Mouse (Mus musculus): ENCODE data around the gene Pdia2.

Gene Pdia2

GRCm38 (mm10) chr17:26198892-26199291 is at the start of gene Pdia2:
Gene Pdia2 (minus strand): TSS chr17:26199087.
- DNase-seq (ENCODE audit: inconsistent ontology term), result no peak

DNA sequence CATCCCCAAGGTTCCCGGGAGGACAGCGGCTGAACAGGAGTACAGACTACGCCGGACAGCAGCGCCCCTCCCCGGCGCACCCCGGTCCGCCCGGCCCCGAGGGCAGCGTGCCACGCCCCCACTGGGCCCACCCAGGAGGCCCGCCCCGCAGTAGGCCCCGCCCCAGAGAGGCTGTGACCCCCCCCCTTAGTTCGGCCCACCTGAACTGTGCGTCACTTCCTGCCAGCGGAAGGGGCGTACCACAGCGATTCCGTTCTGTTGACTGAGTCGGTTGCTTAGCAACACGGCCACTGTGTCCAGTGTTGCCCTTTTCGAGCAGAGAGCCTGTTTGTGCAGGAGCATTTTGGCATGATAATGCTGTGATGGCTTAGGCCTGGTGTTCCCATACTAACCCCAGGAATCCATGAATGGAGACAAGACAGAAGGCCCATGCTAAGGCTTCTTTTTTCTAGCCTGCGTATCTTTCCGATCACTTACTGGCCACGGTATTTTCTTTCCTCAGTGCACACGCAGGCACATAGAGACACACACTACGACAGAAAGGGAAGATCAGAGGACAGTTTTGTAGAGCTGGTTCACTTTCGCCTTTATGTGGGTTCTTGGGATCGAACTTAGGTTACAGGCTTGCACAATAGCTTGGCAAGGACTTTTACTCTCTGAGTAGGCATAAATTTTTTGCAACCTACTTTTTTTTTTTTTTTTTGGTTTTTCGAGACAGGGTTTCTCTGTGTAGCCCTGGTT is 45.4 kb upstream of the Pdia2 start, which contains the start of gene Fam234a:
TSS of gene Fam234a (minus strand) at position 142 of the 741 bp plus-strand sequence.
- peak; percentile 98 for DNase-seq (ENCODE audit: inconsistent ontology term)

DNA sequence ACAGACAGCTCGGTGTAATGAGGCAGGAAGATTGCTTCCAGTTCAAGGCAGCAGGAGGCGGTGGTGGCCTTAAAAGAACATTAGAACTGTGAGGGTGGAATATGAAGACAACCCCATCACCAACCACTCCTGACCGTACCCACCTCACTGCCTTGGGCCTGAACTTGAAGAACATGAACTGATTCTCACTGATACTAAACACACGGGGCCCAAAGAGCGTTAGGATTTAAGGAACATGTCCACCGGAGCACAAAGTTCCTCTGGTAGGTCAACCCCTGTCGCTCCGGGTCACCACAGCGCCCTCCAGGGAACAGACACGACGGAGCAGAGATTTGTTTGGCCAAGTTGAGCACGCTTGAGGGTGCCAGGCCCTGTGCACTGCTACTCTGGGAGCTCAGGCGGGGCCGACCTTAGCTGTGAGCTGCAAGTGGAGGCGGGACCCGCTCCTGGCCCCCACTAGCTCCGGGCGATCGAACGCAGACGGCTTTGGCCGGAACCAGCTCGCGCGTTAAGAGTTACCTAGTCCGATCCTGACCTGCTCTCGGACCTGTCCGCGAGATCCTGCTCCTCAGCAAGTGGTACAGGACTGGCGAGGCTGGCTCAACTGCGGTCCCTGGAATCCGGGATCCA is 44.7 kb upstream of the Pdia2 start:
- peak; percentile 82 for DNase-seq (ENCODE audit: inconsistent ontology term)

DNA sequence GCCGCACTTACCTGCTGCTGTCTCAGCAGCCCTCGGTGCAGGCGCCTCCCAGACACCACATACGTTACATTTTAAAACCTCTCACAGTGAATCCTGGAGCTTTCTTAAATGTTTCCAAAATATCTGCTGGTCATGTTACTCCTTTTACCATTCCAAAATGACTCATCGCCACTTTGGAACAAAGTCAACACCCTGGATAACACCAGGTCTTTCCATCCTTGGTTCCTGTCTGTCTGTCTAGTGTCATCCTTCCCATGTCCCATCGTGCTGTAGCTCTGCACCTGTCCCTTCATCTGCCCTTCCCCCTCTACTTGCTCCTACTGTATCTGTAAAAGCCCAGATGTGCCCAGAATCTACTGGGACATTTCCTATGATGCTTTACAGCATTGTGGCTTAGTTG is 42.1 kb upstream of the Pdia2 start:
- DNase-seq (ENCODE audit: inconsistent ontology term), result peak; percentile 31

DNA sequence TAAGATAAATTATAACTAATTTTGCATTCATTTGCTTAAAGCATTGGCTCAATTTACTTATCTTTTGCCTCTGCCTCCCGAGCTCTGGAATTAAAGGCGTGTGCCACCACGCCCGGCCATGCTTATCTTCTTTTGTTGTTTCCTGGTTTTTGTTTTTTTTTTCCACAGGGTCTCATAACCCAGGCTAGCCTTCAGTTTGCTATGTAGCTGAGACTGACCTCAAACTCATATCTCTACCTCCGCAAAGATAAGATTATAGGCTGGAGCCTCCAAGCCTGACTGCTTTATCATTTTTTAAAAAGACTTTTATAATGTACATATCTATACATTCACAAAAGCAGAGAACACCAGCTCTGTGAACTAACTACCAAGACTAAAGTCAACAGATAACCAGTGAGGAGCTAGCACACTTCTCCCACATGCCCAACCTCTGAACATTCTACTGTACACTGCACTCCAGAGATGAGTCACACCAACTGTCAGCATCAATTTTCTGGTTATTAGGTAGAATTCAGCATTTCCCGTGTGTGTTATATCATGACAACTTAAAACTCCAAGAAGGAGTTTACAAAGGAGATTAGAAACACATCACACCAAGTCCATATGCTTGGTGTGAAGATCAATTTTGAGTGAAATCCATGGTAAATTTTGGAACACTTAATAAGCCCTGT is 41.4 kb upstream of the Pdia2 start:
- DNase-seq (ENCODE audit: inconsistent ontology term), result peak; percentile 78

DNA sequence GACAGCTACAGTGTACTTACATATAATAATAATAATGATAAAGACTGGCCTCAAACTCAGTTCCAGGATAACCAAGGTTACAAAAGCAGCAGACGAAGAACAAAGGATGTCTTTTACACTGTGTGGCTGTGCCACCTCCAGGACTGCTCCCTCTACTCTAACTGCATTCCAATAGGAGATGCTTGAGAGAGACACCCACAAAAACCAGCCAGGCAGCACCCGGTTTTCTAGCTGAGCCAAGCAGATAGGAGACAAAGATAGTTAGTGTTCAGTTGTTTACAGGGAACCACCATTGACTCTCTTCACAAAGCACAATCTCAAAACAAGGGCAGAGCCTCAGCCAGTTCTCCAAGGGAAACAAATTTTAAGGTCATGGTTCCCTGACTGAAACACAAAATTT is 40.7 kb upstream of the Pdia2 start:
- peak; percentile 35 for DNase-seq (ENCODE audit: inconsistent ontology term)

DNA sequence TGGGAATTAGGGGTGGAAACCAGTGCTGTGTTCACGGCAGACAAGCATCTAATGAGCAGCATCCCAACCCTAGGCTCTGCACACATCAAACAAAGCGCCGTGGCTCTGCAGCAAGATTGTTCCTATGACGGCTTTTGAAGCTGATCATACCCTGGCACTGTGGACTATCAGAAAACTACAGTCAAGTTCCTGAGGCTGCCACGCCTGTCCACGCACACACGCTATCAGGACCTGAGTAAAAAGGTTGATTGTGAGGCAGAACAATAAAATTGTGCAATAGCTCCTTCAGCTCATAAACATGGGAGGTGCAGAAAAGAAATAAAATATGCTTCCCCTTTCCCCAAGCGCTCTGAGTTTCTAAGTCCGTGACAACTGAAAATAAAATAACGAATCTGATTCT is 38.8 kb upstream of the Pdia2 start:
- DNase-seq (ENCODE audit: inconsistent ontology term), result no peak

DNA sequence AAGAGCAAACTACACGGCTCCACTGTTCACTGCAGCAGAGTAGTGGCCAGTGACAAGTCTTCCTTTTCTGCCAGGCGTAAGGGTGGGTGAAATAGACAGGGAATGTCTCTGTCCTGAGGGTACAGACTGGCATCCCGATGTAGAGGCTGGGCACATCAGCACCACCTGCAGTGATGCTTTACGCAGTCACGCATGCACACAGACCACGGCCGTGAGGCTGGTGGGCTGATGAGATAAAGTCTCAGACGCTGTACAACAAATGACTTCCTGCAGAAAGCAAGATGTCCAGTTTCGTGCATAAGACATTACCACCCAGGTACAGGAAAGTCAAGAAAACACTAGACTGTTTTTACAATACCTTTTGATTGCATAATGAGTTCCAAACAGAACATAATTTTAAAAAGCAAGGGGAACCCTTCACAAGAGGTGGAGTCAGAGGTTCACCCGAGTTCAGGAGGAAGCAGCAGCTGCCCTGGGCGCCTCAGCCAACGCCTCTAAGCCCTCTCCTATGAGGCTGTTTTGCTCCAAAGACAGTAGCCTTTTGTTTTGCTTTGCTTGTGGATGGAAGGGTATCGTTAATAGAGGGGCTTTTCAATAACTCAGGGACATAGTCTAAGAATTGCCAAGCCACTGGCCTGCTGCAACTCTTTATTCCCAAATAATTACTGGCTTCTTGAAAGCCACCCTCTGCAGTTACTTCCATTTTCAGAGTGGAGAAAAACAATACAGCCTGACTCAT is 36.4 kb upstream of the Pdia2 start:
- DNase-seq (ENCODE audit: inconsistent ontology term), result peak; percentile 78

- DNase-seq (ENCODE audit: inconsistent ontology term), result no peak
These were observed 35.5 kb upstream of the Pdia2 start for GRCm38 (mm10) chr17:26234386-26234785.

GRCm38 (mm10) chr17:26232863-26233262 is 34.0 kb upstream of the Pdia2 start:
- DNase-seq (ENCODE audit: inconsistent ontology term), result no peak

DNA sequence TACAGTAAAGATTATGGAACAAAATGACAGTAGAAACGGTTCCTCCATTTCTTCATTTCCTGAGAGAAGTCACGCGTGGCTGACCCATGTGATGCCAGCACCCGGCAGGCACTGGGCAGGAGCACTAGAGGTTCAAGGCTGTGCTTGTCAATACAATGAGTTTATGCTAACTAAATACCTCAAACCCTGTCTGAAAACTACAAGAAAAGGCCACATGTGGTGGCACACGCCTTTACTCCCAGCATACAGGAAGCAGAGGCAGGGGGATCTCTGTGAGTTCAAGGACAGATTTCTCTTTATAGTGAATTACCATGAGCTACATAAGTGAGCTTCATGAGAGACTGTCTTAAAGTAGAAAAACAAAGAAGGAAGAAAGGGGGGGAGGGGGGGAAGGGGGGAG is 32.3 kb upstream of the Pdia2 start:
- DNase-seq (ENCODE audit: inconsistent ontology term), result no peak

DNA sequence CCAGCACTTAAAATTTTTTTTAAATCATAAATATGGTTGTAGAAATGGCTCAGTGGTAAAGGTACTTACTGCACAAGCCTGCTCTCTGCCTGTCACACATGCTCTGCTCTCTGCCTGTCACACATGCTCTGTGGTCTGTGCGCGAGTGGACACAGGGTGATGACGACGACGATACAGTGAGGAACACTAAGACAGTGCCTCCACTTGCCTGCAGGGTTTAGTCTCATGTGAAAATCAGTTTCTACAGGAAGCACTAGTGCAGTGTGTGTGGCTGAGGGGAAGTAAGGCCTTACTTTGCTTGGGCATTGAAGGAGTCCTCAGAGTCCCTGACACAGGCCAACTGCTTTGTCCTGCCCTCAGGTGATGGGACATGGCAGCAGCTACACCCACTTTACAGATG is 30.9 kb upstream of the Pdia2 start:
- DNase-seq (ENCODE audit: inconsistent ontology term), result no peak

DNA sequence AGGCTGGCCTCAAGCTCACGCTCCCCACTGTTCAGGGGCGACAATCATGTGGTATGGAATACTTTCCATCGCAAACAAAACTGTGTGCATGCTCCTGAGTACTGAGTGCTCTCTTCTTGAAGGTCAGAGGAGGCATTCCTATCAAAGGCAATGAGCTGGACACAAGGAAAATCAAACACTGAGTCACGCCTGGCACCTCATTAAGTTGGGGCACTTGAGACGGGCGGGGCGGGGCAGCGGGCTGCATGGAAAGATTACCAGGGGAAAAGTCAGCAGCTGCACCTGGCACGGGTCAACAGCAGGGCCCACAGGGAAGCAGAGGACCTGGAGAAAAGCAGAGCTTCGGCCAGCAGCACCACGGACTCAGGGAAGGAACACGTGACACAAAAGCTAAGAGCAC is 26.3 kb upstream of the Pdia2 start:
- DNase-seq (ENCODE audit: inconsistent ontology term), result no peak

- no peak for DNase-seq (ENCODE audit: inconsistent ontology term)
These were observed 22.6 kb upstream of the Pdia2 start for GRCm38 (mm10) chr17:26221508-26221907.

DNA sequence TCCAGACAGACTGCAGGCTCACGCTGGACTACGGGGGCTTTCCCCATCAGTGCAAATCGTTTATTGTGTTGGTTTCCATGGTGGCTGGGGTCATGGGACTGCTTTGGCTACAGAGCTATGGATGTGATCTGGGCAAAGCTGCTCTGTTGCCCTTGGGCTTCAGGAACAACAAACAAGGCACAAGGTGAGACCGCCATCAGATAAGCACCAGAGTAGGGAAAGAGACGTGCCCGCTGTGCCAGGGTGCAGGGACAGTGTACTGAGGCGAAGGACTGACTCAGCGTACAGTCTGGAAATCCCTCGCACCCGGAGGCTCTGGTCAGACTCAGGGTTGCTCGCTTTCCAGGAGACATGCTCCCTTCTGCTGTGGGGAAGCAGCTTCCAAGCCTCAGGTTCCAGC is 13.8 kb upstream of the Pdia2 start:
- DNase-seq (ENCODE audit: inconsistent ontology term), result no peak

- DNase-seq (ENCODE audit: inconsistent ontology term), result no peak
These were observed 13.4 kb upstream of the Pdia2 start for GRCm38 (mm10) chr17:26212241-26212640.

- no peak for DNase-seq (ENCODE audit: inconsistent ontology term)
These were observed 8.8 kb upstream of the Pdia2 start, which contains the start of gene Arhgdig for GRCm38 (mm10) chr17:26207686-26208085. Gene Arhgdig (minus strand): TSS chr17:26207786.

DNA sequence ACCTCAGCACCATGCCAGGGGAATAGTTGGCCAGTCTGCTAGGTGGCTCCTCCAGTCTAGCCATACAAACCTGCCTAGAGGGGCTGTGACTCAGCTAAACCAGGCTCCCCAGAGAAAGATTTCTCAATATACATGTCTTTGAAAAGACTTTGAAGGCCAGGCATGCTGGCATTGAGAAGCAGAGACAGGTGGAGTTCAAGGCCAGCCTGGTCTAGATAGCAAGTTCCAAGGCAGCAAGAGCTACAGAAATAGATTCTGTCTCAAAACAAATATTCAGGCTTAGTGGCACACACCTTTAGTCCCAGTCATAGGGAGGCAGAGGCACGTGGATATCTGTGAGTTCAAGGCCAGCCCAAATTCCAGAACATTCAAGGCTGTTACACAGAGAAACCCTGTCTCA is 7.5 kb upstream of the Pdia2 start:
- DNase-seq (ENCODE audit: inconsistent ontology term), result no peak

DNA sequence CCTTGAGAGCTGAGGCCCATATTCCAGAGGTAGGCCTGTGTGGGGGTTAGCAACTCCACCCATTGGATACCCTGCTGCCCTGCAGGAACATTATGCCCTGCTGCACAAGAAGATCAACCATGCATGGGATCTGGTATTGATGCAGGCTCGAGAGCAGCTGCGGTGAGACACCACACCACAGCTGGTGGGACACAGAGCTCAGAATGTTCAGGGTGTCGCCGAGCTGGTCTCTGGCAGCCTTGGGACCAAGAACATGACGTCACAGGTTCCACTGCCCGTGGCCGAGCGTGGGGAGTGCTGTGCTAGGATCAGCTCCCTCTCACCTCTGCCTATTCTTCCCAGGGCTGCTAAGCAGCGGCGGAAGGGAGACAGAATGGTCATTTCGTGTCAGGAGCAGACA is 5.9 kb upstream of the Pdia2 start:
- DNase-seq (ENCODE audit: inconsistent ontology term), result no peak

DNA sequence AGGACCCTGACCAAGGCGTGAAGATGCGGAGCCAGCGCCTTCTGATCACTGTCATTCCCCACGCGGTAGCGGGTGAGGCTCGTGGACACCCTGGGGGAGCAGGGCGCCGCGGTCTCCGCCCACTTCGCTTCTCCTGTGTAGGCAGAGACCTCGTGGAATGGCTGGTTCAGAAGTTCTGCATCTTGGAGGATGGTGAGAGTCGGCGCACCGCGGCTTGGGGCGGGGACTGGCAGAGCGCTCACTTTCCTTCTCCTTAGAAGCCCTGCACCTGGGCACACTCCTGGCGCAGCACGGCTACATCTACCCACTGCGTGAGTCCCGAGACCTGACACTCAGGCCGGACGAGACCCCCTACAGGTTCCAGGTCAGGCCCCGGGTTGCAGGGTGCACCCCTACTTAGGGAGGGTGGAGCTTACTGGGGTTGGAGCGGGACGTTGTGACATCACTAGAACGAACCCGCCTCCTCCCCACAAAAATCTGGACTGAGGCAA is 4.5 kb upstream of the Pdia2 start:
- DNase-seq (ENCODE audit: inconsistent ontology term), result peak; percentile 63

DNA sequence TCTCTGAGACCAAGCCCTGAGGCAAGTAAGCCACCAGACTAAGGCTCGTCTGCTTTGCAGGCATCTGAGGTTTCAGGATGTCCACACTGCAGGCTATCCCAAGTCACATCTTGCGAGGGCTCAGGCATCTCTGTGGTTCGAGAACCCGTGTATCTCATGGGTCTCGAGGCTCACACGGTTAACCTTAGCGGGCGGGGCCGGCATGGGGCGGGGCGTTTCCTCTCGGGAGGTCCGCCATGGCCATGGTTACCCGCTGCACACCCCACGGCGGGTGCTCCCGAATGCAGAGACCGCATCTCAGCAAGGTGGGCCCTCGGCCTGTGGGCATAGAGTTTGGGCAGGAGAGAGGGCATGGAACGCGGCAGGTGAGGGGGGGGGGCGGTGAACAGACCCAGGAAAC is 3.9 kb upstream of the Pdia2 start, which contains the start of gene Rgs11:
TSS of gene Rgs11 (plus strand) at position 215 of the 400 bp plus-strand sequence.
- peak; percentile 27 for DNase-seq (ENCODE audit: inconsistent ontology term)

GRCm38 (mm10) chr17:26201998-26202397 is 3.1 kb upstream of the Pdia2 start:
- peak; percentile 7 for DNase-seq (ENCODE audit: inconsistent ontology term)

Data from Muller cell, postnatal 12 days (primary cell).